10 mouse cellular contexts compared by ENCODE assay signal in genomic region chr7:29070364-29071168, GRCm38 (mm10). TPM values are rescaled to one million over a fixed set of nuclear protein-coding genes. Genes with fewer than 3 reads are reported as not detected.
DNase-seq lines count a peak whose midpoint lies in the region; ATAC-seq and TF ChIP-seq lines count a peak whose summit lies in the region.
"Had no signal": no experiment of that assay in that cellular context is flagged by ENCODE, and none has a peak within 500 bp of the region (broad histone marks: within the 10 kb centered on the region; RNA-seq: fewer than 3 reads in every experiment).

No protein-coding gene starts in this region.

- H3K4me3 ChIP-seq in embryonic facial prominence, embryonic 14.5 days (ENCODE audit: low read depth, low read length), result no peak overlapping the region
- no peak overlapping the region; the same call in 1 of the 2 replicates for H3K4me3 ChIP-seq in hindbrain, embryonic 15.5 days
- H3K4me3 ChIP-seq in midbrain, embryonic 15.5 days, result peak overlapping the region; percentile 45
- H3K4me3 ChIP-seq in heart, adult 2 months, result no peak overlapping the region

- no peak for TF ChIP-seq POLR2A in heart, adult 2 months (IDR thresholded peaks at IDR 0.05; ENCODE audit: insufficient read depth, low read depth, low read length)

- no peak for TF ChIP-seq CTCF in heart, adult 2 months (IDR thresholded peaks at IDR 0.05)

- no peaks in the 10 kb centered on the region for H3K9me3 ChIP-seq in embryonic facial prominence, embryonic 14.5 days (ENCODE audit: control insufficient read depth, low read length)
- H3K9me3 ChIP-seq in hindbrain, embryonic 15.5 days, result no peaks in the 10 kb centered on the region
- H3K9me3 ChIP-seq in midbrain, embryonic 15.5 days, result no peaks in the 10 kb centered on the region

- H3K36me3 ChIP-seq in embryonic facial prominence, embryonic 14.5 days (ENCODE audit: control insufficient read depth, insufficient read depth, low read length), result no peaks in the 10 kb centered on the region
- no peaks in the 10 kb centered on the region for H3K36me3 ChIP-seq in hindbrain, embryonic 15.5 days
- no peaks in the 10 kb centered on the region for H3K36me3 ChIP-seq in midbrain, embryonic 15.5 days (replicated peaks)
- H3K36me3 ChIP-seq in heart, adult 2 months (ENCODE audit: control insufficient read depth, insufficient read depth, low read length), result no peaks in the 10 kb centered on the region

- intact Hi-C loops in heart, adult 2 months (cut with DNase I), result no loop called here

- no peak for TF ChIP-seq EP300 in heart, adult 2 months (IDR thresholded peaks at IDR 0.05; ENCODE audit: insufficient read depth, low read depth, low read length)

- DNase-seq in layer of hippocampus, adult 11-12 months (ENCODE audit: low spot score), result peak; percentile 50
- DNase-seq in layer of hippocampus, adult 9-10 months (ENCODE audit: low spot score), result no peak
- DNase-seq in embryonic facial prominence, embryonic 14.5 days (ENCODE audit: low spot score), result no peak
- DNase-seq in heart, adult 2 months, result no peak
- no peak for DNase-seq in thymus, postnatal 14 days
- DNase-seq in natural killer cell, adult 2 months (ENCODE audit: low spot score in 2 of 2), result no peak
- DNase-seq: gastrocnemius, postnatal 25 days; heart, postnatal 10 days had no signal

- H3K27me3 ChIP-seq in embryonic facial prominence, embryonic 14.5 days (replicated peaks; ENCODE audit: control insufficient read depth, insufficient read depth, low read length), result peaks cover 6% of the 10 kb centered on the region
- 0 out of 2 replicates have a peak, but pooled peaks cover 3% of the 10 kb centered on the region for H3K27me3 ChIP-seq in hindbrain, embryonic 15.5 days
- 0 out of 2 replicates have a peak, but pooled peaks cover 3% of the 10 kb centered on the region for H3K27me3 ChIP-seq in midbrain, embryonic 15.5 days (replicated peaks)
- peaks cover 9% of the 10 kb centered on the region for H3K27me3 ChIP-seq in heart, adult 2 months (ENCODE audit: control insufficient read depth, insufficient read depth, low read length)

- no peaks in the 10 kb centered on the region for H3K79me2 ChIP-seq in heart, adult 2 months (replicated peaks; ENCODE audit: control insufficient read depth, insufficient read depth, low read length)

- no peak overlapping the region for H3K27ac ChIP-seq in embryonic facial prominence, embryonic 14.5 days (replicated peaks; ENCODE audit: low read depth, low read length)
- H3K27ac ChIP-seq in hindbrain, embryonic 15.5 days (replicated peaks), result peak overlapping the region; percentile 86
- H3K27ac ChIP-seq in midbrain, embryonic 15.5 days, result peak overlapping the region; percentile 85
- no peak overlapping the region for H3K27ac ChIP-seq in heart, adult 2 months

- H3K9ac ChIP-seq in embryonic facial prominence, embryonic 14.5 days (ENCODE audit: low read depth, low read length), result no peak overlapping the region
- H3K9ac ChIP-seq in hindbrain, embryonic 15.5 days, result no peak overlapping the region
- H3K9ac ChIP-seq in midbrain, embryonic 15.5 days, result no peak overlapping the region
- H3K9ac ChIP-seq in heart, adult 2 months (ENCODE audit: low read depth, low read length), result no peak overlapping the region

- H3K4me2 ChIP-seq in embryonic facial prominence, embryonic 14.5 days (ENCODE audit: low read depth, low read length), result peak overlapping the region; percentile 67; the same call in 1 of the 2 replicates
- peak overlapping the region; percentile 75 for H3K4me2 ChIP-seq in hindbrain, embryonic 15.5 days
- peak overlapping the region; percentile 65 for H3K4me2 ChIP-seq in midbrain, embryonic 15.5 days

- no peak for ATAC-seq in embryonic facial prominence, embryonic 14.5 days (ENCODE audit: low read depth)
- ATAC-seq in hindbrain, embryonic 15.5 days (ENCODE audit: low FRiP score, low read depth), result peak; percentile 64
- ATAC-seq in midbrain, embryonic 15.5 days (replicated peaks), result peak; percentile 71

- no peaks in the 10 kb centered on the region for H3K4me1 ChIP-seq in embryonic facial prominence, embryonic 14.5 days (ENCODE audit: control insufficient read depth, insufficient read depth, low read length)
- H3K4me1 ChIP-seq in hindbrain, embryonic 15.5 days (replicated peaks), result peaks cover 33% of the 10 kb centered on the region
- H3K4me1 ChIP-seq in midbrain, embryonic 15.5 days, result peaks cover 25% of the 10 kb centered on the region
- no peaks in the 10 kb centered on the region for H3K4me1 ChIP-seq in heart, adult 2 months (ENCODE audit: control insufficient read depth, insufficient read depth, low read length)

- WGBS in embryonic facial prominence, embryonic 14.5 days, result 79% methylated on average over 12 of the region's 12 CpGs
- 29% methylated on average over 12 of the region's 12 CpGs for WGBS in hindbrain, embryonic 15.5 days
- 30% methylated on average over 12 of the region's 12 CpGs for WGBS in midbrain, embryonic 15.5 days
- WGBS in heart, adult 2 months, result 68% methylated on average over 12 of the region's 12 CpGs

RNA-seq across cellular contexts. Expression of gene Ryr1, which starts 54.4 kb away (rescaled TPM):
- 10.6 and 11.5 TPM in 2 replicates for polyA plus RNA-seq in embryonic facial prominence, embryonic 14.5 days (2014; fragmentation: Nextera tagmentation; extraction: Ambion mirVana)
- 8.6 and 10.3 TPM in 2 replicates for polyA plus RNA-seq in hindbrain, embryonic 15.5 days (2015; fragmentation: Nextera tagmentation; extraction: Ambion mirVana)
- 11.8 and 12.4 TPM in 2 replicates for polyA plus RNA-seq in midbrain, embryonic 15.5 days (2015; fragmentation: Nextera tagmentation; extraction: Ambion mirVana)
- under 1 TPM; 0.08 to 0.18 TPM for total RNA-seq in heart, adult 2 months (2021)
- polyA plus RNA-seq in heart, adult 2 months (2012; rRNA removed), result under 0.01 and 0.06 TPM in 2 replicates

Comparison
In these comparisons a context has a peak if more than half of its experiments do, and no peak if none do; other contexts are left out.
1. H3K27ac ChIP-seq: peak in hindbrain, embryonic 15.5 days (single experiment) and midbrain, embryonic 15.5 days (single experiment); none in embryonic facial prominence, embryonic 14.5 days (single experiment) and heart, adult 2 months (single experiment).
2. Peak in every context shown above with its lines, with median percentiles within 50 percentile points of each other: H3K4me2 ChIP-seq.